Mouse (Mus musculus): ENCODE measurements around the gene Gm36028. TPM values are rescaled to one million over a fixed set of nuclear protein-coding genes. Genes with fewer than 3 reads are reported as not detected.

The Gm36028 gene
- polyA plus RNA-seq, 2 experiments from 2014 or later: not detected

- no peak for ATAC-seq
These were observed 3.5 kb downstream of the Gm36028 start for GRCm38 (mm10) chr16:37857495-37857894.

- ATAC-seq: no peak
These were observed 4.6 kb downstream of the Gm36028 start for GRCm38 (mm10) chr16:37856327-37856726.

- ATAC-seq: no peak
These were observed 5.4 kb downstream of the Gm36028 start for GRCm38 (mm10) chr16:37855583-37855982.

- ATAC-seq: no peak
These were observed 6.4 kb downstream of the Gm36028 start for GRCm38 (mm10) chr16:37854593-37854992.

- no peak for ATAC-seq
These were observed 6.9 kb downstream of the Gm36028 start for GRCm38 (mm10) chr16:37854054-37854453.

- no peak for ATAC-seq
These were observed 7.7 kb downstream of the Gm36028 start for GRCm38 (mm10) chr16:37853279-37853678.

GRCm38 (mm10) chr16:37851366-37851765 lies 9.6 kb downstream of the Gm36028 start:
- ATAC-seq: no peak

GRCm38 (mm10) chr16:37847081-37847480 lies 13.9 kb downstream of the Gm36028 start:
- no peak for ATAC-seq

GRCm38 (mm10) chr16:37845202-37845925 lies 15.6 kb downstream of the Gm36028 start:
- no peak for ATAC-seq

- ATAC-seq: no peak
These were observed 17.2 kb downstream of the Gm36028 start for GRCm38 (mm10) chr16:37843740-37844139.

- ATAC-seq: no peak
These were observed 18.5 kb downstream of the Gm36028 start for GRCm38 (mm10) chr16:37842439-37842838.

GRCm38 (mm10) chr16:37837571-37837970 lies 23.4 kb downstream of the Gm36028 start:
- ATAC-seq: no peak

GRCm38 (mm10) chr16:37831041-37831440 lies 29.9 kb downstream of the Gm36028 start:
- no peak for ATAC-seq

- no peak for ATAC-seq
These were observed 34.7 kb downstream of the Gm36028 start for GRCm38 (mm10) chr16:37826286-37826685.

- no peak for ATAC-seq
These were observed 36.0 kb downstream of the Gm36028 start for GRCm38 (mm10) chr16:37824778-37825505.

- no peak for ATAC-seq
These were observed 37.0 kb downstream of the Gm36028 start for GRCm38 (mm10) chr16:37823949-37824348.

- no peak for ATAC-seq
These were observed 43.0 kb downstream of the Gm36028 start for GRCm38 (mm10) chr16:37817986-37818385.

GRCm38 (mm10) chr16:37814383-37814971 lies 46.5 kb downstream of the Gm36028 start:
- peak; percentile 95 for ATAC-seq

- ATAC-seq: peak; percentile 13
These were observed 47.1 kb downstream of the Gm36028 start for GRCm38 (mm10) chr16:37813691-37814382.

GRCm38 (mm10) chr16:37812474-37812886 lies 48.5 kb downstream of the Gm36028 start:
- no peak for ATAC-seq

- no peak for ATAC-seq
These were observed 49.1 kb downstream of the Gm36028 start for GRCm38 (mm10) chr16:37811874-37812273.

- no peak for ATAC-seq
These were observed 51.3 kb downstream of the Gm36028 start for GRCm38 (mm10) chr16:37809623-37809992.

Data from CD4-positive, CD25-positive, alpha-beta regulatory T cell, adult 4 months (primary cell).